7 mouse cellular contexts compared by ENCODE assay signal in genomic region chr11:61577991-61578390, GRCm38 (mm10). TPM values are rescaled to one million over a fixed set of nuclear protein-coding genes. Genes with fewer than 3 reads are reported as not detected.
DNase-seq lines count a peak whose midpoint lies in the region; ATAC-seq lines count a peak whose summit lies in the region.

No protein-coding gene starts in this region.

- ATAC-seq in lung, embryonic 16.5 days (ENCODE audit: low read depth), result no peak
- ATAC-seq in forebrain, embryonic 13.5 days, result no peak
- ATAC-seq in liver, embryonic 12.5 days, result no peak

- no peak overlapping the region for H3K27ac ChIP-seq in lung, embryonic 16.5 days (ENCODE audit: low read length)
- H3K27ac ChIP-seq in forebrain, embryonic 13.5 days, result no peak overlapping the region
- no peak overlapping the region for H3K27ac ChIP-seq in liver, embryonic 12.5 days

- DNase-seq in lung, postnatal 25 days (ENCODE audit: low spot score), result no peak
- DNase-seq in adrenal gland, adult (ENCODE audit: inconsistent age in 2 of 2, low spot score in 1 of 2), result no peak
- DNase-seq in thymus, postnatal 4 days, result no peak
- DNase-seq in yolk sac, embryonic 10.5 days (ENCODE audit: low spot score), result no peak

- peaks cover 11% of the 10 kb centered on the region for H3K4me1 ChIP-seq in lung, embryonic 16.5 days (replicated peaks; ENCODE audit: control insufficient read depth, insufficient read depth, low read length)
- H3K4me1 ChIP-seq in forebrain, embryonic 13.5 days, result peaks cover 22% of the 10 kb centered on the region
- H3K4me1 ChIP-seq in liver, embryonic 12.5 days, result peaks cover 15% of the 10 kb centered on the region

- no peak overlapping the region; the same call in 1 of the 2 replicates for H3K9ac ChIP-seq in lung, embryonic 16.5 days (ENCODE audit: low read length)
- H3K9ac ChIP-seq in forebrain, embryonic 13.5 days, result peak overlapping the region; percentile 95
- H3K9ac ChIP-seq in liver, embryonic 12.5 days, result no peak overlapping the region

- peak overlapping the region; percentile 88 for H3K4me2 ChIP-seq in lung, embryonic 16.5 days (ENCODE audit: low read depth, low read length)
- H3K4me2 ChIP-seq in forebrain, embryonic 13.5 days, result peak overlapping the region; percentile 89
- H3K4me2 ChIP-seq in liver, embryonic 12.5 days, result peak overlapping the region; percentile 96

- peak overlapping the region; percentile 96 for H3K4me3 ChIP-seq in lung, embryonic 16.5 days (ENCODE audit: low read length)
- peak overlapping the region; percentile 65 for H3K4me3 ChIP-seq in forebrain, embryonic 13.5 days
- H3K4me3 ChIP-seq in liver, embryonic 12.5 days, result peak overlapping the region; percentile 68; the same call in 1 of the 2 replicates

- WGBS in lung, embryonic 16.5 days, result 9% methylated on average over 5 of the region's 5 CpGs
- under 1% methylated on average over 5 of the region's 5 CpGs for WGBS in forebrain, embryonic 13.5 days
- 20% methylated on average over 5 of the region's 5 CpGs for WGBS in liver, embryonic 12.5 days (ENCODE audit: insufficient replicate concordance)

- H3K36me3 ChIP-seq in lung, embryonic 16.5 days (ENCODE audit: control insufficient read depth, insufficient read depth, low read length), result no peaks in the 10 kb centered on the region
- H3K36me3 ChIP-seq in forebrain, embryonic 13.5 days (ENCODE audit: poor library complexity, severe bottlenecking), result 0 out of 2 replicates have a peak, but pooled peaks cover 4% of the 10 kb centered on the region
- H3K36me3 ChIP-seq in liver, embryonic 12.5 days, result no peaks in the 10 kb centered on the region

- H3K27me3 ChIP-seq in lung, embryonic 16.5 days (ENCODE audit: control insufficient read depth, insufficient read depth, low read depth, low read length), result no peaks in the 10 kb centered on the region
- no peaks in the 10 kb centered on the region for H3K27me3 ChIP-seq in forebrain, embryonic 13.5 days
- peaks cover 73% of the 10 kb centered on the region for H3K27me3 ChIP-seq in liver, embryonic 12.5 days (replicated peaks)

- no peaks in the 10 kb centered on the region for H3K9me3 ChIP-seq in lung, embryonic 16.5 days (ENCODE audit: control insufficient read depth, low read length)
- H3K9me3 ChIP-seq in forebrain, embryonic 13.5 days (replicated peaks), result no peaks in the 10 kb centered on the region; the same call in 1 of the 2 replicates
- no peaks in the 10 kb centered on the region for H3K9me3 ChIP-seq in liver, embryonic 12.5 days (replicated peaks)

RNA-seq across cellular contexts. Expression of gene Epn2, which starts 1.5 kb away (rescaled TPM):
- 24.4 and 28.7 TPM in 2 replicates for polyA plus RNA-seq in lung, embryonic 16.5 days (2015; fragmentation: Nextera tagmentation; extraction: Ambion mirVana)
- polyA plus RNA-seq in forebrain, embryonic 13.5 days (2015; fragmentation: Nextera tagmentation; extraction: Ambion mirVana), result 41.8 and 45.3 TPM in 2 replicates
- polyA plus RNA-seq in liver, embryonic 12.5 days (2016; fragmentation: Nextera tagmentation; extraction: Ambion mirVana), result 5.2 and 6.2 TPM in 2 replicates
